13 mouse cellular contexts compared by ENCODE assay signal in the genomic region with DNA sequence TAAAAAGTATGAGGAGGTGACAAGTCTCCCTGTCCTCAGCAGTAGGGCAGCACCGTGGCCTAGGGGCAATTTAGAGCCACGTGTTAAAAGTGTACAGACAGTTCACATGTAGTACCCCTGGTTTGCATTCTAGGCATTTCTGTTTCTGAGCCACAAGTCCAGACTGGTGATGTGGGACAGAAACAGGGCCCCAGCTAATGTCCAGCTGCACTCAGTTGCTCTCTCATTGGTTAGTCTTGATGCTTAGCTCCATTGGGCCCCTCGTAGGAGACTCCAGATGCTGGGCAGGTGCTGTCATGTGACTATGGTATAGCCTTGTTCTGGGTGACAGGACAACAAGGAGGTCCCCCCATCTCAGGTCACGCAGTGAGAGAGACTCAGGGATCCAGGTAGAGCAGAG. TPM values are rescaled to one million over a fixed set of nuclear protein-coding genes. Genes with fewer than 3 reads are reported as not detected.
DNase-seq lines count a peak whose midpoint lies in the region; ATAC-seq and TF ChIP-seq lines count a peak whose summit lies in the region.
"Had no signal": no experiment of that assay in that cellular context is flagged by ENCODE, and none has a peak within 500 bp of the region (broad histone marks: within the 10 kb centered on the region; RNA-seq: fewer than 3 reads in every experiment).

No protein-coding gene starts in this region.

- peaks cover 34% of the 10 kb centered on the region for H3K36me3 ChIP-seq in heart, embryonic 10.5 days
- H3K36me3 ChIP-seq in forebrain, embryonic 13.5 days (ENCODE audit: poor library complexity, severe bottlenecking): peaks cover 34% of the 10 kb centered on the region
- H3K36me3 ChIP-seq in limb, embryonic 11.5 days (ENCODE audit: control insufficient read depth, insufficient read depth, low read length): peaks cover 9% of the 10 kb centered on the region; the same call in 1 of the 2 replicates
- peaks cover 12% of the 10 kb centered on the region for H3K36me3 ChIP-seq in midbrain, postnatal 0 days (ENCODE audit: insufficient read depth, low read length)
- H3K36me3 ChIP-seq: G1E had no signal

- 60% methylated on average over 4 of the region's 4 CpGs for WGBS in heart, embryonic 10.5 days
- 45% methylated on average over 4 of the region's 4 CpGs for WGBS in forebrain, embryonic 13.5 days
- WGBS in limb, embryonic 11.5 days: 29% methylated on average over 4 of the region's 4 CpGs
- 31% methylated on average over 4 of the region's 4 CpGs for WGBS in midbrain, postnatal 0 days

- no peak overlapping the region for H3K4me3 ChIP-seq in heart, embryonic 10.5 days
- H3K4me3 ChIP-seq in forebrain, embryonic 13.5 days: no peak overlapping the region
- no peak overlapping the region for H3K4me3 ChIP-seq in limb, embryonic 11.5 days (ENCODE audit: low read depth, low read length)
- 0 out of 2 replicates have a peak overlapping the region, but pooled peaks have one; percentile 8 for H3K4me3 ChIP-seq in midbrain, postnatal 0 days (ENCODE audit: low read depth, low read length)

- H3K27me3 ChIP-seq in heart, embryonic 10.5 days (ENCODE audit: insufficient read depth, poor library complexity, severe bottlenecking): peaks cover 5% of the 10 kb centered on the region; the same call in 1 of the 2 replicates
- H3K27me3 ChIP-seq in forebrain, embryonic 13.5 days: no peaks in the 10 kb centered on the region
- H3K27me3 ChIP-seq in limb, embryonic 11.5 days (ENCODE audit: control insufficient read depth, insufficient read depth, low read length): no peaks in the 10 kb centered on the region
- no peaks in the 10 kb centered on the region for H3K27me3 ChIP-seq in midbrain, postnatal 0 days (ENCODE audit: insufficient read depth, low read length)

- H3K27ac ChIP-seq in heart, embryonic 10.5 days: peak overlapping the region; percentile 77
- H3K27ac ChIP-seq in forebrain, embryonic 13.5 days: no peak overlapping the region; the same call in 1 of the 2 replicates
- H3K27ac ChIP-seq in limb, embryonic 11.5 days (replicated peaks; ENCODE audit: low read depth, low read length): peak overlapping the region; percentile 10; the same call in 1 of the 2 replicates
- no peak overlapping the region for H3K27ac ChIP-seq in midbrain, postnatal 0 days (ENCODE audit: low read depth, low read length)

- peaks cover 72% of the 10 kb centered on the region for H3K4me1 ChIP-seq in heart, embryonic 10.5 days
- peaks cover 84% of the 10 kb centered on the region for H3K4me1 ChIP-seq in forebrain, embryonic 13.5 days
- peaks cover 61% of the 10 kb centered on the region for H3K4me1 ChIP-seq in limb, embryonic 11.5 days (ENCODE audit: control insufficient read depth, insufficient read depth, low read length)
- H3K4me1 ChIP-seq in midbrain, postnatal 0 days (ENCODE audit: insufficient read depth, low read length): peaks cover 39% of the 10 kb centered on the region

- H3K4me2 ChIP-seq in forebrain, embryonic 13.5 days: peak overlapping the region; percentile 86
- 0 out of 2 replicates have a peak overlapping the region, but pooled peaks have one; percentile 23 for H3K4me2 ChIP-seq in limb, embryonic 11.5 days (ENCODE audit: low read depth, severe bottlenecking)
- peak overlapping the region; percentile 80 for H3K4me2 ChIP-seq in midbrain, postnatal 0 days (ENCODE audit: low read depth, low read length, poor library complexity, severe bottlenecking)

- no peak for DNase-seq in heart, embryonic 10.5 days (ENCODE audit: low spot score)
- no peak for DNase-seq in heart, adult 8-10 months (ENCODE audit: low spot score)
- DNase-seq in limb, embryonic 11.5 days (ENCODE audit: low spot score): no peak
- no peak for DNase-seq in midbrain, postnatal 0 days (ENCODE audit: low spot score)
- DNase-seq in kidney, postnatal 36 days: no peak
- DNase-seq in adrenal gland, postnatal 25 days: no peak
- no peak for DNase-seq in urinary bladder, postnatal 36 days (ENCODE audit: low spot score in 2 of 2)
- DNase-seq: gastrocnemius, postnatal 10 days; kidney, adult 18-20 months; liver; thymus, adult 2 months had no signal

- no peak for TF ChIP-seq CTCF in midbrain, postnatal 0 days (IDR thresholded peaks at IDR 0.05)

- no peaks in the 10 kb centered on the region for H3K9me3 ChIP-seq in heart, embryonic 10.5 days
- no peaks in the 10 kb centered on the region for H3K9me3 ChIP-seq in forebrain, embryonic 13.5 days (replicated peaks)
- no peaks in the 10 kb centered on the region for H3K9me3 ChIP-seq in limb, embryonic 11.5 days (ENCODE audit: control insufficient read depth, low read length)
- no peaks in the 10 kb centered on the region for H3K9me3 ChIP-seq in midbrain, postnatal 0 days (ENCODE audit: low read length)

- ATAC-seq in forebrain, embryonic 13.5 days: no peak
- no peak for ATAC-seq in limb, embryonic 11.5 days (ENCODE audit: insufficient number of reproducible peaks, low FRiP score, low TSS enrichment, low read depth)
- no peak for ATAC-seq in midbrain, postnatal 0 days (ENCODE audit: low FRiP score)

- peak overlapping the region; percentile 43 for H3K9ac ChIP-seq in forebrain, embryonic 13.5 days
- no peak overlapping the region for H3K9ac ChIP-seq in limb, embryonic 11.5 days (ENCODE audit: low read length)
- no peak overlapping the region for H3K9ac ChIP-seq in midbrain, postnatal 0 days (replicated peaks; ENCODE audit: low read length, poor library complexity, severe bottlenecking)

RNA-seq across cellular contexts. Expression of a gene that starts 9.0 kb away (rescaled TPM):
- 2.2 and 5.1 TPM in 2 replicates for polyA plus RNA-seq in heart, embryonic 10.5 days (2016; fragmentation: Nextera tagmentation; extraction: Ambion mirVana)
- total RNA-seq in heart, adult 8-10 months (2022): 1 to 10 TPM; 3.7 to 7.3 (median 4.8) TPM
- polyA plus RNA-seq in forebrain, embryonic 13.5 days (2015; fragmentation: Nextera tagmentation; extraction: Ambion mirVana): 9.6 and 11.4 TPM in 2 replicates
- 15.4 and 15.8 TPM in 2 replicates for polyA plus RNA-seq in limb, embryonic 11.5 days (2014; fragmentation: Nextera tagmentation; extraction: Ambion mirVana)
- total RNA-seq in midbrain, postnatal 0 days (2014; rRNA removed): 38.0 and 55.2 TPM in 2 replicates
- 7.5 and 9.7 TPM in 2 replicates for polyA plus RNA-seq in midbrain, postnatal 0 days (2015; fragmentation: Nextera tagmentation; extraction: Ambion mirVana)
- total RNA-seq in adrenal gland, postnatal 25 days (2021): 42.0 and 43.5 TPM in 2 replicates
- total RNA-seq: G1E had no signal
- polyA plus RNA-seq: G1E had no signal

Comparison
In these comparisons a context has a peak if more than half of its experiments do, and no peak if none do; other contexts are left out.
1. H3K27ac ChIP-seq: peak in heart, embryonic 10.5 days (single experiment) and limb, embryonic 11.5 days (single experiment); none in forebrain, embryonic 13.5 days (single experiment) and midbrain, postnatal 0 days (single experiment).
2. H3K4me2 ChIP-seq: peak in every context shown above with its lines; median percentile 86 in forebrain, embryonic 13.5 days; 80 in midbrain, postnatal 0 days; 23 in limb, embryonic 11.5 days.